Mouse (Mus musculus) hindbrain, embryonic 14.5 days (tissue): ENCODE measurements around the gene Elp1. TPM values are rescaled to one million over a fixed set of nuclear protein-coding genes. Genes with fewer than 3 reads are reported as not detected.

Source experiments
- ATAC-seq: fragments of 200-750 bp; cut with Nextera tagmentation; 2 replicates; pipeline ENCODE4 v1.8.0; 2017; ENCODE audit warnings: moderate number of reproducible peaks, mild to moderate bottlenecking, moderate TSS enrichment, moderate library complexity; ENCODE audit not compliant: low FRiP score
- DNase-seq: peaks from one replicate; pipeline ENCODE4 v3.0.0-alpha.2; 2015; ENCODE audit warnings: low spot score
- H3K27ac ChIP-seq: fragments of 300-500 bp; sonication (generic); 2 replicates; pipeline ENCODE4 v1.5.1; 2014; ENCODE audit warnings: mild to moderate bottlenecking, moderate library complexity
- H3K27me3 ChIP-seq: fragments of 300-500 bp; sonication (generic); 2 replicates; pipeline ENCODE4 v1.6.1; 2014; ENCODE audit warnings: mild to moderate bottlenecking, low read length, mixed read lengths; ENCODE audit not compliant: control insufficient read depth, insufficient read depth
- H3K36me3 ChIP-seq: fragments of 300-500 bp; sonication (generic); replicated peaks from 2 replicates; pipeline ENCODE4 v1.6.1; 2014; ENCODE audit not compliant: control insufficient read depth, insufficient read depth
- H3K4me1 ChIP-seq: fragments of 300-500 bp; sonication (generic); replicated peaks from 2 replicates; pipeline ENCODE4 v1.6.1; 2014; ENCODE audit warnings: antibody characterized with exemption, low read length, mixed read lengths; ENCODE audit not compliant: control insufficient read depth, insufficient read depth
- H3K4me2 ChIP-seq: fragments of 300-500 bp; sonication (generic); replicated peaks from 2 replicates; pipeline ENCODE4 v1.6.1; 2014; ENCODE audit warnings: mild to moderate bottlenecking, moderate library complexity
- H3K4me3 ChIP-seq: fragments of 300-500 bp; sonication (generic); replicated peaks from 2 replicates; pipeline ENCODE4 v1.5.1; 2014; ENCODE audit warnings: mild to moderate bottlenecking, low read length
- H3K9ac ChIP-seq: fragments of 300-500 bp; sonication (generic); 2 replicates; pipeline ENCODE4 v1.6.1; 2014
- H3K9me3 ChIP-seq: fragments of 300-500 bp; sonication (generic); 2 replicates; pipeline ENCODE4 v1.6.1; 2016; ENCODE audit warnings: low read length; ENCODE audit not compliant: control insufficient read depth
- WGBS: fragments of 180-500 bp; shearing (Covaris S2); extraction: QIAGEN DNeasy Blood & Tissue Kit; methylation state at CpG from one replicate; pipeline ENCODE4 v1.1.7; 2014; 5-methylcytosine and 5-hydroxymethylcytosine counted together
- polyA plus RNA-seq: library from polyadenylated mRNA; unstranded; fragments of >200 nt; fragmentation: Nextera tagmentation; extraction: Ambion mirVana; gene quantifications from 2 replicates; pipeline ENCODE4 v1.2.1, GENCODE M21; 2014

Elp1 gene
- polyA plus RNA-seq, 1 experiment from 2014 or later, result 82.5 TPM

DNA sequence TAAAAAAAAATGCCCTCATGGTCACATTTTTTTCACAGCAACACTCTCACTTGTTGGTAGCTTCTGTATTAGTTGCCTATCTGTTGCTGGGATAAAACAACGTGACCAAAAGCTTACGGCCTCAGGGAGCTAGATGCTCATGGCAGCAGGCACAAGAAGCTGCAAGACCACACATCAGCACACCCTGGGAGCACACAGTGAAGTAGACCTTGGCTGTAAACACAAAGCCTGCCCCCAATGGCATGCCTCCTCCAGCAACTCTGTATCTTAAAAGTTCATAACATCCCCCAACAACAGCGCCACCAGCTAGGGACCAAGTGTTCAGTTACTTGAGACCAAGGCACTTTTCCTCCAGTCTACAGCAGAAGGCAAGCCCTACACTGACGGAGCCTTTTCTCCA is 6.9 kb upstream of the Elp1 start:
- Histone ChIP-seq H3K27me3 (no peaks in the 10 kb centered on the region), H3K9me3 (no peaks in the 10 kb centered on the region), H3K4me2 (no peak overlapping the region), H3K9ac (no peak overlapping the region), H3K4me3 (no peak overlapping the region), H3K27ac (no peak overlapping the region), H3K36me3 (peaks cover 72% of the 10 kb centered on the region), H3K4me1 (peaks cover 5% of the 10 kb centered on the region; the same call in 1 of the 2 replicates)
- no peak for DNase-seq
- ATAC-seq, result no peak
- 84% methylated on average over 4 of the region's 4 CpGs for WGBS

DNA sequence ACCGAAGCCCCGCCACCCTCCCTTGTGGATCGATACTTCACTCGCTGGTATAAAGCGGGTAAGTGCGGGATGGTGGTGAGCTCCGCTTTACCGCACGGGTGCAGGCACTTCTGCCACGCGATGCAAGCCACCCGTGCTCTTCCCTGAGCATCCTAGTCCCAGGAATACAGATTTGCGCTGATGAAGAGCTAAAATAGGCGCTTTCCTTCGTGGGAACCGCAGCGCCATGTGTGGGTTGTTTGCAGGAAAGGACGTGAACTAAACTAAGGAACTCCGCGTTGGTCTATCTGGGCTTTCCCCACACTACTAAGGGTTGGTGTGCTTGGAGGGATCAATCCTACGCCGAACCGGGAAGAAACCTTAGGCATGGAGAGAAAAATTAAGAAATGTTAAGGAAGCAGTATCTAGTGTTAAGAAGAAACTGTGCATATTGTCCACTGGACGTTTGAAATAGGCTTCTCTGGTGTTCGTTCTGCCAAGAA is 579 bp upstream of the Elp1 start:
- DNase-seq (no peak), ATAC-seq (no peak)
- peak overlapping the region; percentile 82 for H3K4me3 ChIP-seq
- H3K4me1 ChIP-seq, result peaks cover 24% of the 10 kb centered on the region
- H3K4me2 ChIP-seq, result peak overlapping the region; percentile 78
- H3K9me3 ChIP-seq, result no peaks in the 10 kb centered on the region
- peak overlapping the region; percentile 84 for H3K9ac ChIP-seq
- peak overlapping the region; percentile 91 for H3K27ac ChIP-seq
- no peaks in the 10 kb centered on the region for H3K27me3 ChIP-seq
- WGBS, result 2% methylated on average over 25 of the region's 25 CpGs
- peaks cover 57% of the 10 kb centered on the region for H3K36me3 ChIP-seq

DNA sequence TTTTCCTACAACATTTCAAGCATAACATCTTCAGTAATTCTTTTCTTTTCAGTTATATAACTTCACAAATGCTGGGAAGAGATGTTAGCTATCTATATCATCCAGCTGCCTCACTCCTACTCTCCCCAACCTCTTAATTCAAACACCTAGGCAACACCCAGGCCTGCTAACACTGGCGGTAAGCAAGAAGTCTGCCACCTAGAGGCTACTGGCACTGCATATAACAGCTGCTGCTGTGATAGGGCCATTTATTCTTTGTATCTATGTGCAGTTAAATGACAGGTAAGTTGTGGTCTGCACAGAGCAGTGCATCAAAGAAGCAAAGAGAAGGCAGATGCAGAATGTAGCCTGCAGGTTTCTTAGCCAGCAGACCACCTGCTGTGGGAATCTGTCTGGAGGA is 10.8 kb downstream of the Elp1 start:
- no peak overlapping the region for H3K9ac ChIP-seq
- no peaks in the 10 kb centered on the region for H3K27me3 ChIP-seq
- no peak overlapping the region for H3K4me2 ChIP-seq
- WGBS, result 50% methylated on average over 1 of the region's 1 CpGs
- no peak overlapping the region for H3K4me3 ChIP-seq
- no peaks in the 10 kb centered on the region for H3K4me1 ChIP-seq
- H3K27ac ChIP-seq, result no peak overlapping the region
- ATAC-seq, result no peak
- H3K36me3 ChIP-seq, result peaks cover 94% of the 10 kb centered on the region
- no peaks in the 10 kb centered on the region for H3K9me3 ChIP-seq
- no peak for DNase-seq

DNA sequence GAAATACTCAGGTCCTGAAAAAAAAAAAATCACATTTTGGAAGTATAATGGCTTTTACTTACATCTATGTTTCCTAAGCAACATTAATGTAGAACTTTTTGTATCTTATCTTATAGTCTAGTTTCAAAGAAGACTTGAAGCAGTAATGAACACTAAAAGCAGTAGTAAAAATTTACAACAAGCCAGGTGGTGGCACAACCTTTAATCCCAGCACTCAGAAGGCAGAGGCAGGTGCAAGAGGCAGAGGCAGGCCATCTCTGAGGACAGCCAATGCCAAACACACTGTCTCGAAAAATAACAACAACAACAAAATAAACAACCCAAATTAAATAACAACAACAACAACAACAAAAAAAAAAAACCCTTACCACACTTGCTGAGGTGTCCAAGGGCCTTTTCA is 31.1 kb downstream of the Elp1 start:
- DNase-seq, result no peak
- H3K4me3 ChIP-seq, result no peak overlapping the region
- no peaks in the 10 kb centered on the region for H3K9me3 ChIP-seq
- WGBS, result 85% methylated on average over 1 of the region's 1 CpGs
- peaks cover 97% of the 10 kb centered on the region for H3K36me3 ChIP-seq
- no peak overlapping the region for H3K4me2 ChIP-seq
- no peaks in the 10 kb centered on the region for H3K4me1 ChIP-seq
- H3K9ac ChIP-seq, result no peak overlapping the region
- no peaks in the 10 kb centered on the region for H3K27me3 ChIP-seq
- H3K27ac ChIP-seq, result no peak overlapping the region
- no peak for ATAC-seq

DNA sequence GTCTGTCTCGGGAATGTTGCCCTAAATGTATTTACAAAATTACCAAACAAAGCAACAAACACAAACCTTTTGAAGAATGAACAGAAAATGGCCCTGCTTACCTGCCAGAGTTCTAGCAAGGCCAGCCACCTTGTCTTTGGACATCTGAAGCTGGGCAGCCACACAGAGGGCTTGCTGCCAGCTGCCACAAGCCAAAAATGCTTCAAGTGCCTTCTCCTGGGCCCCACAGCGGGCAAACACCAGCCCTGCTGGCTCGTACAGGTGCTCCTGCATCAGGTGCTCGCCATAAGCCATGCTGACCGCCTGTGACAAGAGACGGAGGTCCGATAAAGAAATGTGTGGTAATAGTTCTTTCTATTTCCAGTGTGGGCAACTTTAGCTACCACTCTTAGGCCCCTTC is 33.2 kb downstream of the Elp1 start:
- Histone ChIP-seq H3K4me2 (no peak overlapping the region), H3K9me3 (no peaks in the 10 kb centered on the region), H3K4me1 (no peaks in the 10 kb centered on the region), H3K27ac (no peak overlapping the region), H3K36me3 (peaks cover 97% of the 10 kb centered on the region), H3K4me3 (no peak overlapping the region), H3K9ac (no peak overlapping the region), H3K27me3 (no peaks in the 10 kb centered on the region)
- DNase-seq, result no peak
- no peak for ATAC-seq
- WGBS, result 95% methylated on average over 7 of the region's 7 CpGs

DNA sequence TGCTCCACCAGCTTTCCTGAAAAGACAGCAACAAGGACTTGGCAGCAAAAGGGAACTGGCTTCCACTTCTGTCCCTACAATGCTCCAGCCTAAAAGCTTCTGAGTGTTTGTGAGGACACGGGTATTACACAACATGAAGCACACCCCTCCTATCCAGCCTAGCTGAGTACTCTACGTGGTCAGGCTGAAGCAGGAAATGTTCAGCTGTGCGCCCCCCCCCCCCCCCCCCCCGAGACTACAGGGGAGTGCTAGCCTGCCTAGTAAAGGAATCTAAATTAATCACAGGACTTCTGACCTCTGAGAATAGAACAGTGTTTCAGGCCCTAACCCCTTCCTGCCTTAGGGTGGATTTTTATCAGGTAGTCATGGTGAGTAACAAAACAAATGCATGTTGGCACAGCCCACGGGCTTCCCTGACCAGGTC is 34.3 kb downstream of the Elp1 start:
- H3K4me3 ChIP-seq, result no peak overlapping the region
- DNase-seq, result no peak
- no peak overlapping the region for H3K9ac ChIP-seq
- no peak for ATAC-seq
- H3K27ac ChIP-seq, result no peak overlapping the region
- H3K4me1 ChIP-seq, result no peaks in the 10 kb centered on the region
- H3K27me3 ChIP-seq, result no peaks in the 10 kb centered on the region
- 78% methylated on average over 5 of the region's 5 CpGs for WGBS
- no peak overlapping the region for H3K4me2 ChIP-seq
- no peaks in the 10 kb centered on the region for H3K9me3 ChIP-seq
- peaks cover 92% of the 10 kb centered on the region for H3K36me3 ChIP-seq

DNA sequence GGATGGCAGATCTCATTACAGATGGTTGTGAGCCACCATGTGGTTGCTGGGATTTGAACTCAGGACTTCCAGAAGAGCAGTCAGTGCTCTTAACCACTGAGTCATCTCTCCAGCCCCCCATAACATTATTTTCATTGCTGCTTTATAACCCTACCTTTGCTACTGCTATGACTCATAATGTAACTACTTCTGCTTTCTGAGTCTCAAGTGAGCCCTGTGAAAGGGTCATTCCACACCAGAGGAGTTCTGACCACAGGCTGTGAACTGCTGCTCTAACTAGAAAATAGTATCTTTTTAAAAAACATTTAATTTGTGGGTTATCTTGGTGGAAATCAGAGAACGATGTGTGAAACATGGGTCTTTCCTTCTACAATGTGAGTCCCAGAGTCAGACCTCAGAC is 44.4 kb downstream of the Elp1 start:
- Histone ChIP-seq H3K27ac (no peak overlapping the region), H3K36me3 (peaks cover 95% of the 10 kb centered on the region), H3K4me3 (no peak overlapping the region), H3K9ac (no peak overlapping the region), H3K4me1 (no peaks in the 10 kb centered on the region), H3K4me2 (no peak overlapping the region), H3K27me3 (no peaks in the 10 kb centered on the region), H3K9me3 (no peaks in the 10 kb centered on the region)
- ATAC-seq (no peak), DNase-seq (no peak)
- WGBS, result 95% methylated on average over 1 of the region's 1 CpGs

DNA sequence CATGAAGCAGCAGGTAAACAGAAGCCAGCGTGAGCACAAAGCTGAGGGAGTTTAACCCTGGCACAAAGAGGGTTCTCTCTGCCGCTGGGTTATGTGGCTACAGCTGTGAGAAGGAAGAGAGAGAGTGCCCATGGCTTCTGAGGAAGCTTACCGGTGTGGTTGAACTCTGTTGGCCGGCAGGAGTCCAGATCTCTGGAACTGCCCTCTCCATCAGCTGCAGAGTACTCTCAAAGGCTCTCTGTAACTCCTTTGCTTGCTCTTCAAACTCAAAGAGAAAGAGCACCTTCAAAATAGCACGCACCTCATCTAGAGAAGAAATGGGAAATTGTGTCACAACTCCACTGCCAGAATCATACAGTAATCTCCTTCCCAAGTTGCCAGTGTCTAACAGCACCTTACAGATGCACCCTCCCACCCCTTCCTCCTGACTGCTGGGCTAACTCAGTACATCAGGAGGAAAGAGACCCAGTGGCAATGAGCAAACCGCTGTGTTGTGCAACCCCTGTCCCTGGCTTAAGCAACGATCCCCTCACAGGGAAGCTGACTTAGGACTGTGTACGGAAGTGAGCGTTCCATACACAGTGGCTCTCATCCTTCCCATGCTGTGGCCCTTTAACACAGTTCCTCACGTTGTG is 45.0 kb downstream of the Elp1 start:
- peaks cover 90% of the 10 kb centered on the region for H3K36me3 ChIP-seq
- H3K4me3 ChIP-seq, result no peak overlapping the region
- H3K4me1 ChIP-seq, result no peaks in the 10 kb centered on the region
- no peaks in the 10 kb centered on the region for H3K27me3 ChIP-seq
- WGBS, result 95% methylated on average over 10 of the region's 10 CpGs
- H3K9me3 ChIP-seq, result no peaks in the 10 kb centered on the region
- H3K27ac ChIP-seq, result no peak overlapping the region
- H3K4me2 ChIP-seq, result no peak overlapping the region
- no peak for DNase-seq
- no peak for ATAC-seq
- no peak overlapping the region for H3K9ac ChIP-seq

DNA sequence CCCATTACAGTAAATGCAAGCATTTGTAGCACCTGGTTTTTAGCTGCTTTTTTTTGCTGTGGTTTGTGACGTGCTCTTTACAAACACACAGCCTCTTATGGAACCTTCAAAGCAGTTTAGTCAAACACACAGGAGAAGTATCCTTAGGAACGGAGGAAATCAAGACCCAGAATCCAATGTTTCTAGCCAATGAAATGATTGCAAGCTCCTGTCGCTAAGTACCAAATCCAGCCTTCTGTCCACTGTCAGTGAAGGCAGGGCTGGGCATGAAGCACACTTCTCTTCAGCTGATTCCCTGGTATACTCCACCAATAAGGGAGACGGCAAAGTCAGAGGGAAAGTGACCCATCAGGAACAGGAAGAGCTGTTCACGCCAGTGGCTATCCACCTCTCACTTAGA is 46.1 kb downstream of the Elp1 start:
- Histone ChIP-seq H3K27ac (no peak overlapping the region), H3K9ac (no peak overlapping the region), H3K4me2 (no peak overlapping the region), H3K4me1 (no peaks in the 10 kb centered on the region), H3K27me3 (no peaks in the 10 kb centered on the region), H3K36me3 (peaks cover 90% of the 10 kb centered on the region), H3K4me3 (no peak overlapping the region), H3K9me3 (no peaks in the 10 kb centered on the region)
- WGBS, result 97% methylated on average over 5 of the region's 5 CpGs
- DNase-seq (no peak), ATAC-seq (no peak)

DNA sequence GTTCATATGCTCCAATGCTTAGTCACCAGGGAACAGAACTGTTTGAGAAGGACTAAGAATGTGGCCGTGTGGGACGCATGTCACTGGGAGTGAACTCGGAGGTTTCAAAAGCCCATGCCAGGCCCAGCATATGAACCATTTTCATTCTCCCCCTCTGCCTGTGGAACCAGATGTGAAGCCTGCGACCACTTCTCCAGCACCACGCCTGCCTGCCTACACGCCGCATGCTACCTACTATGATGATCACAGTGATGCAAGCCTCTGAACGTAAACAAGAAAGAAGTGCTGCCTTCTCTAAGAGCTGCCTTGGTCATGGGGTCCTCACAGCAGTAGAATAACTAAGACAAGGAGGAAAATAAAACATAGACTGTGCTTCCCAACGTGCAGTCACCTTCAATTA is 54.7 kb downstream of the Elp1 start:
- DNase-seq (no peak), ATAC-seq (no peak)
- H3K4me2 ChIP-seq, result no peak overlapping the region
- no peaks in the 10 kb centered on the region for H3K27me3 ChIP-seq
- H3K9ac ChIP-seq, result no peak overlapping the region
- no peak overlapping the region for H3K27ac ChIP-seq
- H3K36me3 ChIP-seq, result peaks cover 63% of the 10 kb centered on the region
- no peak overlapping the region for H3K4me3 ChIP-seq
- no peaks in the 10 kb centered on the region for H3K9me3 ChIP-seq
- no peaks in the 10 kb centered on the region for H3K4me1 ChIP-seq
- WGBS, result 97% methylated on average over 9 of the region's 9 CpGs
